Mouse (Mus musculus) midbrain, embryonic 14.5 days (tissue): ENCODE results near the gene Rwdd3. TPM values are rescaled to one million over a fixed set of nuclear protein-coding genes. Genes with fewer than 3 reads are reported as not detected.
A peak's percentile ranks its signal among the peaks of the same experiment; 100 is the strongest.

Experiments
- ATAC-seq: fragments of 200-750 bp; cut with Nextera tagmentation; 2 replicates; pipeline ENCODE4 v1.8.0; 2017; ENCODE audit warnings: moderate number of reproducible peaks, moderate library complexity; ENCODE audit not compliant: low FRiP score, low TSS enrichment
- DNase-seq: peaks from one replicate; pipeline ENCODE4 v3.0.0-alpha.2; 2015
- H3K27ac ChIP-seq: fragments of 300-500 bp; sonication (generic); replicated peaks from 2 replicates; pipeline ENCODE4 v1.5.1; 2014; ENCODE audit warnings: mild to moderate bottlenecking, low read depth, low read length, moderate library complexity
- H3K27me3 ChIP-seq: fragments of 300-500 bp; sonication (generic); 2 replicates; pipeline ENCODE4 v1.6.1; 2014; ENCODE audit warnings: low read length, control low read depth, mixed read lengths; ENCODE audit not compliant: control insufficient read depth, insufficient read depth
- H3K36me3 ChIP-seq: fragments of 300-500 bp; sonication (generic); 2 replicates; pipeline ENCODE4 v1.6.1; 2014; ENCODE audit warnings: low read length, control low read depth; ENCODE audit not compliant: control insufficient read depth, insufficient read depth
- H3K4me1 ChIP-seq: fragments of 300-500 bp; sonication (generic); 2 replicates; pipeline ENCODE4 v1.6.1; 2014; ENCODE audit warnings: mild to moderate bottlenecking, antibody characterized with exemption, low read length, control low read depth; ENCODE audit not compliant: control insufficient read depth, insufficient read depth
- H3K4me2 ChIP-seq: fragments of 300-500 bp; sonication (generic); 2 replicates; pipeline ENCODE4 v1.6.1; 2014; ENCODE audit warnings: mild to moderate bottlenecking, low read length, moderate library complexity
- H3K4me3 ChIP-seq: fragments of 300-500 bp; sonication (generic); replicated peaks from 2 replicates; pipeline ENCODE4 v1.5.1; 2014; ENCODE audit warnings: low read depth, low read length
- H3K9ac ChIP-seq: fragments of 300-500 bp; sonication (generic); replicated peaks from 2 replicates; pipeline ENCODE4 v1.6.1; 2014; ENCODE audit warnings: mild to moderate bottlenecking, low read length, moderate library complexity
- H3K9me3 ChIP-seq: fragments of 300-500 bp; sonication (generic); 2 replicates; pipeline ENCODE4 v1.6.1; 2016; ENCODE audit warnings: low read length, control low read depth, mixed read lengths; ENCODE audit not compliant: control insufficient read depth
- WGBS: fragments of 180-500 bp; shearing (Covaris S2); extraction: QIAGEN DNeasy Blood & Tissue Kit; methylation state at CpG from one replicate; pipeline ENCODE4 v1.1.7; 2014; 5-methylcytosine and 5-hydroxymethylcytosine counted together
- polyA plus RNA-seq: library from polyadenylated mRNA; unstranded; fragments of >200 nt; fragmentation: Nextera tagmentation; extraction: Ambion mirVana; gene quantifications from 2 replicates; pipeline ENCODE4 v1.2.1, GENCODE M21; 2014

Rwdd3 gene
- polyA plus RNA-seq, 1 experiment from 2014 or later, result 6.1 TPM

DNA sequence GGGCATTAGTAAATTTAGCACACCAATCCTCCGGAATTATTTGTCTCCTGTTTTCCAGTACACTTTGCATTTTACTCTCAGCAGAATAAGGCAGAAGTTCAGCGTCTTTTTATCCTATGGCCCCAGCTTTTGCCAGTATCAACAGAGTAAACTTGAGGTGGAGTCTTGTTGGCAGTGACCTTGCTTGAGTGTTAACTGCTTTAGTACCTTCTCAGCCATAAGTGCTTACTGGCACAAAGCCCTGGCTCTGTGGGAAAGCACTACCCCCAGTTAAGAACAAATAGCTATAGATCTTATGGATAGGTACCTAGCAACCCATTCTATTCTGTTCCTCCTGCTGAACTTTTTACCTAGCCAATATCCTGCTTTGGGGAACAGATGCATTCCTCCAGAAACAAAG, 17.7 kb upstream of the Rwdd3 start:
- Histone ChIP-seq H3K4me1 (no peaks in the 10 kb centered on the region), H3K9ac (no peak overlapping the region), H3K4me2 (no peak overlapping the region), H3K9me3 (no peaks in the 10 kb centered on the region), H3K4me3 (no peak overlapping the region), H3K27me3 (no peaks in the 10 kb centered on the region), H3K27ac (no peak overlapping the region), H3K36me3 (no peaks in the 10 kb centered on the region)
- ATAC-seq, result no peak
- 89% methylated on average over 2 of the region's 2 CpGs for WGBS
- DNase-seq, result no peak

GRCm38 (mm10) chr3:121187510-121187909, 16.0 kb upstream of the Rwdd3 start:
- WGBS, result 92% methylated on average over 7 of the region's 7 CpGs

DNA sequence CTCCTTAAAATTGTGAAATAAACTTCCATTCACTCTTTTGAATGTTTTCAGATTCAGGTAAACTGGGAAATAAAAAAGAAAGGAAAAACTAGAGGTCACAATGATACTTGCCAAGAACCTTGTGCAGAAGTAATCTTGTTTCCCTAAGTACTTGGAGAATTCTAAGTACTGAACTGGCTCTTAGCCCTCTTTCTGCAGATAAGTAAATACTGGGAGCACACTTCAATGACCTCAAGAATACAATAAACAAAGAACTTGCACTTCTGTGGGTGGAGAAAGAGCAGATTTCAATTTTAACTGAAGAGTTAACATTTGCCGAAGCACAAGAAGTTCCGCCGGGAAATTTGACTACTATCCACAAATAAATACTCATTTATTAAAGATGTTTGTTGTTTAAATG, 15.4 kb upstream of the Rwdd3 start:
- 90% methylated on average over 3 of the region's 3 CpGs for WGBS
- H3K4me1 ChIP-seq, result no peaks in the 10 kb centered on the region
- H3K4me2 ChIP-seq, result no peak overlapping the region
- no peak overlapping the region for H3K27ac ChIP-seq
- no peak for ATAC-seq
- H3K9ac ChIP-seq, result no peak overlapping the region
- DNase-seq, result no peak
- no peaks in the 10 kb centered on the region for H3K9me3 ChIP-seq
- H3K27me3 ChIP-seq, result no peaks in the 10 kb centered on the region
- no peak overlapping the region for H3K4me3 ChIP-seq
- no peaks in the 10 kb centered on the region for H3K36me3 ChIP-seq

More at GRCm38 (mm10) chr3:121187510-121187909, 16.0 kb upstream of the Rwdd3 start:
- Histone ChIP-seq H3K9me3 (no peaks in the 10 kb centered on the region), H3K4me3 (no peak overlapping the region), H3K27ac (no peak overlapping the region), H3K36me3 (no peaks in the 10 kb centered on the region), H3K4me2 (no peak overlapping the region), H3K27me3 (no peaks in the 10 kb centered on the region), H3K4me1 (no peaks in the 10 kb centered on the region), H3K9ac (no peak overlapping the region)
- ATAC-seq (no peak), DNase-seq (no peak)

DNA sequence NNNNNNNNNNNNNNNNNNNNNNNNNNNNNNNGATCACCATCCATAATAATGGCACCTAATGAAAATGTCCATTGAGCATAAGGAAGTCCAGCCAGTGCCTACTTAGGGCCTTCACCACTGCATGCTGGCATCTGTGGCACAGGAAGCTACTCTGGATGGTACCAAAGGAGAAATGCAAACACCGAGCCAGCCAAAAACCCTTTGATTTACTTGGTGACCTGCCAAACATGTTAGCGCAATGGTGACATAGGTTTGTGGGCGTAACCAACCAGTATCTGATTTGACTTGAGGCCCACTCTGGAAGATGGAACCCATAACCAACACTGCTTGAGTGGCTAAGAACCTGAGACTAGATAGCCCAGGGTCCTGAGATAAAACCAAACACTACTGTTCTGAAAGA, 13.7 kb upstream of the Rwdd3 start:
- ATAC-seq (no peak), DNase-seq (no peak)
- no peak overlapping the region for H3K27ac ChIP-seq
- H3K9ac ChIP-seq, result no peak overlapping the region
- WGBS, result 92% methylated on average over 3 of the region's 3 CpGs
- no peak overlapping the region for H3K4me3 ChIP-seq
- H3K4me2 ChIP-seq, result no peak overlapping the region
- no peaks in the 10 kb centered on the region for H3K9me3 ChIP-seq
- H3K27me3 ChIP-seq, result no peaks in the 10 kb centered on the region
- H3K36me3 ChIP-seq, result no peaks in the 10 kb centered on the region
- no peaks in the 10 kb centered on the region for H3K4me1 ChIP-seq

DNA sequence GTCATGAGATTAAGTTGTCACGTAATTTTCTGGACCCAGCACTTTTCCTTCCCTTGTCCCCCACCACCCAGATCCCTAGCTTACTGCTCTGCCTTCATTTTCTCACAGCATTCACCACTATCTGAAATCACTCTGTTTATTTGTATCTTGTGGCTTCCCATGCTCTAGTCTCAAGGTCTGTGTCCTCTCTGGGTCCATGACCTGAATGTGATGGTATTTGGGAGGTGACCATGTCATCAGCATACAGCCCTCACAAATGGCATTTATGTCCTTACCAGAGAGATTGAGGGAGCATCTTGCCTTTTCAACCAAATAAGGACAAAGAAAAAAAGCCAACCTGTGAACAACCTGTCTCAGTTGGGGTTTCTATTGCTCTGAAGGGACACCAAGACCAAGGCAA, 4.5 kb upstream of the Rwdd3 start:
- H3K4me3 ChIP-seq, result no peak overlapping the region
- 90% methylated on average over 1 of the region's 1 CpGs for WGBS
- no peaks in the 10 kb centered on the region for H3K4me1 ChIP-seq
- H3K9ac ChIP-seq, result no peak overlapping the region
- H3K27ac ChIP-seq, result no peak overlapping the region
- no peak overlapping the region for H3K4me2 ChIP-seq
- no peaks in the 10 kb centered on the region for H3K36me3 ChIP-seq
- DNase-seq (no peak), ATAC-seq (no peak)
- H3K9me3 ChIP-seq, result no peaks in the 10 kb centered on the region
- H3K27me3 ChIP-seq, result no peaks in the 10 kb centered on the region

DNA sequence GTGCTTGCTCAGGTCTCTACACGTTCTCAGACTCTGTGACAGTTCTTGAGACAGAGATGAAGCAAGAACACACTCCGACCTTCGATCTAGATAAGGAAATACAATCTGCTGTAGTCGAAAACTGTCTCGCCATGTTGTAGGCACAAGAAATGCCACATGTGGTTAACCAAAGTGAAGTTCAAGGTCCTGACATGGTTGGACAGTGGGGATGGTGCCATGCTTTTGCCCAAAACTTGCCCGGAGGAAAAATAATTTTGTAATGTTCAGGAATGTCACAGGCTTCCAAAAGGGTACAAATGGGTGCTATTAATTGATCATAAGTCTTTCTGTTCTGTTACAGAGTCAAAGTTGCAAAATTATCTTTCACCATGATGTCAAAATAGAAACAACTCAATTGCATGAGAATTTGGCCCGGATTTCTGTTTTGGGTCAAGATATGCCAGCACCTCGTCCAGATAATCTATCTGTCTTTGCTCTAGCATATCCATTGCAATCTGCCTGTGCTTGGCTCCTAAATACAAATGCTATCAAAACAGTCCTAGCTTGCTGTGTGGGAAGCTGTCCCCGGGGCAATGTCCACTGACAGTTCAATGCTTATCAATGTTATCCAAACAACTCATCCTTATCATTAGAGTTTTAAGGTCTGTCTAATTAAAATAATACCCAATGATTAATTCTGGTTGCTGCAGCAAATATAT, 2.9 kb upstream of the Rwdd3 start:
- Histone ChIP-seq H3K36me3 (no peaks in the 10 kb centered on the region), H3K4me3 (no peak overlapping the region), H3K27me3 (no peaks in the 10 kb centered on the region), H3K9ac (no peak overlapping the region), H3K9me3 (no peaks in the 10 kb centered on the region), H3K4me2 (no peak overlapping the region), H3K4me1 (no peaks in the 10 kb centered on the region), H3K27ac (no peak overlapping the region)
- WGBS, result 87% methylated on average over 9 of the region's 9 CpGs
- DNase-seq (no peak), ATAC-seq (no peak)

DNA sequence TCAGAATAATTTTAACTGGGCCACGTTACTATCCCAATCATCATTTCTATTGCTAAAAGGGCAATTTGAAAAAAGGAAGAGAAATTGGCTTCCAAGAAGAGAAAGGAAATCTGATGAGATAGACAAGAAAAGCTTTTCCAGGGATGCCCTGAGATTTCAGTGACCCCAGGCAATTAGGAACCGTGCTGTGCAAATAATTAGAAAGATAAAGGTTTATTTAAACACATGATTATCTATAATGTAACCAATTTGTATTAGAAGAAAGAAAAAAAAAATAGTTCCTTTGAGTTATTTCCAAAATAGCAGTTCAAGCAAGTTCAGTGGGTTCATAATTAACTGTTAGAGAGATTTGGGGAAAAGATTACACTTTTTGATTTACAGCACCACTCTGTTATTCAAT, 1.2 kb upstream of the Rwdd3 start:
- H3K27ac ChIP-seq, result no peak overlapping the region
- no peak overlapping the region for H3K4me3 ChIP-seq
- no peaks in the 10 kb centered on the region for H3K4me1 ChIP-seq
- ATAC-seq (no peak), DNase-seq (no peak)
- H3K27me3 ChIP-seq, result no peaks in the 10 kb centered on the region
- no peaks in the 10 kb centered on the region for H3K36me3 ChIP-seq
- H3K9me3 ChIP-seq, result no peaks in the 10 kb centered on the region
- H3K4me2 ChIP-seq, result no peak overlapping the region
- 76% methylated on average over 2 of the region's 2 CpGs for WGBS
- no peak overlapping the region for H3K9ac ChIP-seq

GRCm38 (mm10) chr3:121171872-121172265, 374 bp upstream of the Rwdd3 start:
- peak overlapping the region; percentile 59 for H3K9ac ChIP-seq
- DNase-seq, result no peak
- no peaks in the 10 kb centered on the region for H3K27me3 ChIP-seq
- H3K4me3 ChIP-seq, result peak overlapping the region; percentile 59
- H3K9me3 ChIP-seq, result no peaks in the 10 kb centered on the region
- H3K27ac ChIP-seq, result no peak overlapping the region
- peak overlapping the region; percentile 76 for H3K4me2 ChIP-seq
- 62% methylated on average over 6 of the region's 6 CpGs for WGBS
- no peak for ATAC-seq
- H3K4me1 ChIP-seq, result no peaks in the 10 kb centered on the region
- H3K36me3 ChIP-seq, result no peaks in the 10 kb centered on the region

GRCm38 (mm10) chr3:121170631-121171030, 864 bp downstream of the Rwdd3 start:
- no peak overlapping the region for H3K4me3 ChIP-seq
- no peak overlapping the region for H3K27ac ChIP-seq
- H3K27me3 ChIP-seq, result no peaks in the 10 kb centered on the region
- H3K9ac ChIP-seq, result no peak overlapping the region
- peak overlapping the region; percentile 76 for H3K4me2 ChIP-seq
- H3K9me3 ChIP-seq, result no peaks in the 10 kb centered on the region
- DNase-seq, result no peak
- H3K4me1 ChIP-seq, result no peaks in the 10 kb centered on the region
- no peak for ATAC-seq
- 55% methylated on average over 7 of the region's 7 CpGs for WGBS
- H3K36me3 ChIP-seq, result no peaks in the 10 kb centered on the region
